Mouse (Mus musculus): Measurements from ENCODE around the gene Vat1l.

GRCm38 (mm10) chr8:114158586-114158985, 46.8 kb upstream of the Vat1l start:
- TF ChIP-seq EP300 (IDR thresholded peaks at IDR 0.05; ENCODE audit: low read depth) (no peak), CTCF (IDR thresholded peaks at IDR 0.05; ENCODE audit: low read depth) (no peak)

Data from liver, postnatal 0 days (tissue).